Mouse (Mus musculus): Measurements from ENCODE around the gene Mc1r. TPM values are rescaled to one million over a fixed set of nuclear protein-coding genes. Genes with fewer than 3 reads are reported as not detected.
"Not testable (repeated sequence)": the region's sequence is repeated elsewhere in the genome, so short reads cannot be mapped to it uniquely, and the experiment has no call there.

Gene Mc1r
- polyA plus RNA-seq, 1 experiment from 2014 or later = 0.32 TPM

DNA sequence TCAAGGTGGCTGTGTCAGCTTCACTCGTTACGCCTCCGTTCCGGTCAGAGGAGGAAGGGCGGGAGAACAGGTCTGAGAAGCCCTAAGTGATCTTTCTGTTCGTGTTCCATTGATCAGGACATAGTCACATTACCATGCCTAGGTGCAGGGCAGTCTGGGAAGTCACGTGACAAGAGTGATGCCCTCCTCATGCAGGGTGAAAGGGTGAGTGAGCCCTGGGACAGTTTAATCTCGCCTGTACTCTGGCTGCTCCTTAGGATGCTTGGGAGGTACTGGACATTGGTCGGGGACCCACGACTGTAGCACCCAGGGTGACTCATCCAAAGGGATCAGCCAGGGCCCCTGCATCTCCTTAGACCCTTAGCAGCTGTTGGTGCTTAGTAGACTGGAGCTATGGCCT, 39.1 kb downstream of the Mc1r start:
- Histone ChIP-seq H3K27ac (replicated peaks; ENCODE audit: low read depth, low read length) (no peak overlapping the region), H3K4me3 (ENCODE audit: low read depth, low read length) (no peak overlapping the region), H3K9me3 (ENCODE audit: control insufficient read depth, low read length) (no peaks in the 10 kb centered on the region), H3K36me3 (ENCODE audit: control insufficient read depth, insufficient read depth, low read length) (peaks cover 22% of the 10 kb centered on the region; the same call in 1 of the 2 replicates), H3K4me1 (ENCODE audit: control insufficient read depth, insufficient read depth, low read length) (peaks cover 5% of the 10 kb centered on the region), H3K9ac (ENCODE audit: low read depth, low read length) (no peak overlapping the region), H3K4me2 (ENCODE audit: low read depth, low read length) (no peak overlapping the region), H3K27me3 (replicated peaks; ENCODE audit: control insufficient read depth, insufficient read depth, low read length) (no peaks in the 10 kb centered on the region)
- DNase-seq (ENCODE audit: low spot score) (no peak), ATAC-seq (ENCODE audit: low read depth) (no peak)
- 80% methylated on average over 10 of the region's 10 CpGs for WGBS

DNA sequence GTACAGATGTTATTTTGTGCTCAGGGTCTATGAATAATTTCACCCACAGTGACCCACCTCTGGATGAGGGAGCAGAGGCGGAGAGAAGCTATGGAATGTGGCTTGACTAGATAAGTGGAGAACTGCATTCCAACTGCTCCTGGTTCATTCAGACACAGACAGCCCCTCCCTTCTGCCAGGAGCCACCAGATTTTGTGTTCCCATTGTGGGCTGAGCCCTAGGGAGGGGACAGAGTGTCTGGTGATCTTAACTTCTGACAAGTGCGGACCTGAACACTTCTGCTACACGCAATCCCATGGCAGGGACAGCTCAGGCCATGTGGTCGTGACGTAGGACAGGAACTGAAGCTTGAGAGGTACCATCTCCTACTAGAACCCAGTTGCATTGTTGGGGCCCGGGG, 39.9 kb downstream of the Mc1r start:
- no peak overlapping the region for H3K27ac ChIP-seq (replicated peaks; ENCODE audit: low read depth, low read length)

DNA sequence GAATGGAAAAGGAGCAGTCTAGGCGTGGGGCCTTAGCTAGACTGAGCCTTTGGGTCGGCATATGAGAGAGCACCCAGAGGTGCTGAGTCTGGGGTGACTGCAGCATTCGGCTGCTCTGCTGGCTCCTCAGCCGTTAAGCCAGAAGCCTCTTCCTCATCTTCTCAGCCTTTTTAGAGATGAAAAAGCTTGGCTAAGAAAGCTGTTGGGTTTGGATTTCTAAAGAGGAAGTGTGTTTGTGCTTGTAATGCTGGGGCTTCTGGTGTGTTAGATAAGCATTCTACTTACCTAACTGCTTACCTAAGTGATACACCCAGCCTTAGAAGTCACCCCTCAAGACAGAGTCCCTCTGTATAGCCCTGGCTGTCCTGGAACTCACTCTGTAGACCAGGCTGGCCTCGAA, 43.9 kb downstream of the Mc1r start:
- DNase-seq (ENCODE audit: low spot score) (no peak), ATAC-seq (ENCODE audit: low read depth) (no peak)
- no peaks in the 10 kb centered on the region for H3K27me3 ChIP-seq (replicated peaks; ENCODE audit: control insufficient read depth, insufficient read depth, low read length)
- WGBS = 92% methylated on average over 5 of the region's 5 CpGs
- no peaks in the 10 kb centered on the region for H3K9me3 ChIP-seq (ENCODE audit: control insufficient read depth, low read length)
- H3K4me1 ChIP-seq (ENCODE audit: control insufficient read depth, insufficient read depth, low read length) = no peaks in the 10 kb centered on the region
- H3K36me3 ChIP-seq (ENCODE audit: control insufficient read depth, insufficient read depth, low read length) = peaks cover 57% of the 10 kb centered on the region
- no peak overlapping the region for H3K27ac ChIP-seq (replicated peaks; ENCODE audit: low read depth, low read length)
- H3K9ac ChIP-seq (ENCODE audit: low read depth, low read length) = no peak overlapping the region
- H3K4me2 ChIP-seq (ENCODE audit: low read depth, low read length) = no peak overlapping the region
- no peak overlapping the region for H3K4me3 ChIP-seq (ENCODE audit: low read depth, low read length)

More for the DNA sequence above, 39.9 kb downstream of the Mc1r start:
- DNase-seq (ENCODE audit: low spot score) = peak; percentile 35
- Histone ChIP-seq H3K36me3 (ENCODE audit: control insufficient read depth, insufficient read depth, low read length) (peaks cover 22% of the 10 kb centered on the region; the same call in 1 of the 2 replicates), H3K4me3 (ENCODE audit: low read depth, low read length) (no peak overlapping the region), H3K9ac (ENCODE audit: low read depth, low read length) (no peak overlapping the region), H3K4me2 (ENCODE audit: low read depth, low read length) (no peak overlapping the region), H3K4me1 (ENCODE audit: control insufficient read depth, insufficient read depth, low read length) (peaks cover 5% of the 10 kb centered on the region), H3K9me3 (ENCODE audit: control insufficient read depth, low read length) (no peaks in the 10 kb centered on the region), H3K27me3 (replicated peaks; ENCODE audit: control insufficient read depth, insufficient read depth, low read length) (no peaks in the 10 kb centered on the region)
- ATAC-seq (ENCODE audit: low read depth) = no peak
- WGBS = 82% methylated on average over 6 of the region's 6 CpGs

DNA sequence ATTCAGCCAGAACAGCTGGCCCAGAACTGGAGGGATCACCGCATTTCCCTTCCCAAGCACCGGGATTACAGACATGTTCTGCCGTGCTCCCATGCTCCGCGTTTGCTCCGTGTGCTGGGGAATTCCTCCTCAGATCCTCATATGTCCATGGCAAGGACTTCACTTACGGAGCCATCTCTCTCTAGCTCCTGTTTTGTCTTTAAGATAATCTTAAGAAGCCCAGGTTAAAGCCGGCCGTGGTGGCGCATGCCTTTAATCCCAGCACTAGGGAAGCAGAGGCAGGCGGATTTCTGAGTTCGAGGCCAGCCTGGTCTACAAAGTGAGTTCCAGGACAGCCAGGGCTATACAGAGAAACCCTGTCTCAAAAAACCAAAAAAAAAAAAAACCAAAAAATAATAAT, 44.8 kb downstream of the Mc1r start:
- not testable (repeated sequence) for ATAC-seq (ENCODE audit: low read depth); H3K27ac ChIP-seq (replicated peaks; ENCODE audit: low read depth, low read length); H3K9me3 ChIP-seq (ENCODE audit: control insufficient read depth, low read length); H3K4me3 ChIP-seq (ENCODE audit: low read depth, low read length); H3K9ac ChIP-seq (ENCODE audit: low read depth, low read length); H3K27me3 ChIP-seq (replicated peaks; ENCODE audit: control insufficient read depth, insufficient read depth, low read length); DNase-seq (ENCODE audit: low spot score); H3K4me2 ChIP-seq (ENCODE audit: low read depth, low read length); H3K4me1 ChIP-seq (ENCODE audit: control insufficient read depth, insufficient read depth, low read length)
- 95% methylated on average over 12 of the region's 12 CpGs for WGBS
- peaks cover 66% of the 10 kb centered on the region for H3K36me3 ChIP-seq (ENCODE audit: control insufficient read depth, insufficient read depth, low read length)

DNA sequence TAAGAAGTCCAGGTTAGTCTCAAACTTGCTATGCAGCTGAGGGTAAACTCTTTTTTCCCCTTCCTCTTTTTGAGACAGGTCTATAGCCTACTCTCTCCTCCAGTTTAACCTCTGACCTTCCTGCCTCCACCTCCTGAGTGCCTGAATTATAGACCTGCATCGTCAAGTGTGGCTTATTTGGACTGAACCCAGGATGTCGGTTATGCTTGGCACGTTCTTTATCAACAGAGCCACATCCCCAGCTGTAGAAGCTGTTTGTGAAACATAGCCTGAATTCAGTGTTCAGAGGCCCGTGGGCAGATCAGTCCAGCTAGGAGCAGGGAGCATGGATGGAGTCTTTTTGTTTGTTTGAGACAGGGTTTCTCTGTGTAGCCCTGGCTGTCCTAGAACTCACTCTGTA, 45.2 kb downstream of the Mc1r start:
- Histone ChIP-seq H3K9ac (ENCODE audit: low read depth, low read length) (no peak overlapping the region), H3K36me3 (ENCODE audit: control insufficient read depth, insufficient read depth, low read length) (peaks cover 70% of the 10 kb centered on the region)
- 82% methylated on average over 4 of the region's 4 CpGs for WGBS

DNA sequence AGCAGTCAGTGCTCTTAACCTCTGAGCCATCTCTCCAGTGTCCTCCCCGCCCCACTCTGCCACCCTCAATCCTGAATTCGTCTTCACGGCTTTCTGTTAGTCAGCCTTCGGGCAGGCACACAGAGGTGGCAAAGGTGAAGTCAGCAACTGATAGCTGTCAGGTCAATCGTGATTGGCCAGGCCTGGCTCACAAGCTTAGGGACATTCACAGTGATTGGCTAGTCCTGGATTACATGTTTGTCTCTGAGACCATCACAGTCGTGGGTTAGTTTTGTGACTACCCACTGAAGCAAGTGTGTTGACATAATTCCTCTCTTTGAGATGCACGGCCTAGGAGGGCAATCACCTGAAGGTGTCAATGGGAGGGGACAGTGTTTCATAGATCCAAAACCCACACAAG, 46.4 kb downstream of the Mc1r start:
- Histone ChIP-seq H3K36me3 (ENCODE audit: control insufficient read depth, insufficient read depth, low read length) (peaks cover 80% of the 10 kb centered on the region), H3K9ac (ENCODE audit: low read depth, low read length) (no peak overlapping the region), H3K4me2 (ENCODE audit: low read depth, low read length) (no peak overlapping the region), H3K27ac (replicated peaks; ENCODE audit: low read depth, low read length) (no peak overlapping the region), H3K4me1 (ENCODE audit: control insufficient read depth, insufficient read depth, low read length) (no peaks in the 10 kb centered on the region), H3K27me3 (replicated peaks; ENCODE audit: control insufficient read depth, insufficient read depth, low read length) (no peaks in the 10 kb centered on the region), H3K9me3 (ENCODE audit: control insufficient read depth, low read length) (no peaks in the 10 kb centered on the region), H3K4me3 (ENCODE audit: low read depth, low read length) (no peak overlapping the region)
- ATAC-seq (ENCODE audit: low read depth) (no peak), DNase-seq (ENCODE audit: low spot score) (no peak)
- 86% methylated on average over 7 of the region's 7 CpGs for WGBS

More for the DNA sequence above, 45.2 kb downstream of the Mc1r start:
- H3K27ac ChIP-seq (replicated peaks; ENCODE audit: low read depth, low read length) = no peak overlapping the region
- H3K4me1 ChIP-seq (ENCODE audit: control insufficient read depth, insufficient read depth, low read length) = no peaks in the 10 kb centered on the region
- no peak overlapping the region for H3K4me2 ChIP-seq (ENCODE audit: low read depth, low read length)
- no peaks in the 10 kb centered on the region for H3K27me3 ChIP-seq (replicated peaks; ENCODE audit: control insufficient read depth, insufficient read depth, low read length)
- ATAC-seq (ENCODE audit: low read depth) = no peak
- no peak for DNase-seq (ENCODE audit: low spot score)
- H3K9me3 ChIP-seq (ENCODE audit: control insufficient read depth, low read length) = no peaks in the 10 kb centered on the region
- no peak overlapping the region for H3K4me3 ChIP-seq (ENCODE audit: low read depth, low read length)

DNA sequence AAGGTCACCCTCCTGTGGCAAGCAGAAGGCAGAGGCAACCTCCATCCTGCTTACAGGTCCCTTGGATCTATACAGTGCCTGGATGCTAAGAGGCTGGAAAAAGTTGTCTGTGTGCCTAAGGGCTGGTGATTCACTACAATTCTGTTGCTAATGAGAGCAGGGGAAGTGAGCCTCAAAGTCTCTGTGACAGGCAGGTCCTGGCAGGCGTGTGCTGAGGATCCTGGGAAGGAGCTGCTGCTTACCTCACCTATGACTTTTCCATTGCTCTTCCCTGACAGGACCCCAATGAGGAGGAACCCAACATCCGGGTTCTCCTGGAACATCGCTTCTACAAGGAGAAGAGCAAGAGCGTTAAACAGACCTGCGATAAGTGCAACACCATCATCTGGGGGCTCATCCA, 47.0 kb downstream of the Mc1r start:
- no peak overlapping the region for H3K4me2 ChIP-seq (ENCODE audit: low read depth, low read length)
- no peak overlapping the region for H3K9ac ChIP-seq (ENCODE audit: low read depth, low read length)
- 82% methylated on average over 5 of the region's 5 CpGs for WGBS
- no peaks in the 10 kb centered on the region for H3K4me1 ChIP-seq (ENCODE audit: control insufficient read depth, insufficient read depth, low read length)
- no peak for ATAC-seq (ENCODE audit: low read depth)
- no peak overlapping the region for H3K27ac ChIP-seq (replicated peaks; ENCODE audit: low read depth, low read length)
- H3K9me3 ChIP-seq (ENCODE audit: control insufficient read depth, low read length) = no peaks in the 10 kb centered on the region
- no peaks in the 10 kb centered on the region for H3K27me3 ChIP-seq (replicated peaks; ENCODE audit: control insufficient read depth, insufficient read depth, low read length)
- no peak overlapping the region for H3K4me3 ChIP-seq (ENCODE audit: low read depth, low read length)
- DNase-seq (ENCODE audit: low spot score) = peak; percentile 31
- peaks cover 82% of the 10 kb centered on the region for H3K36me3 ChIP-seq (ENCODE audit: control insufficient read depth, insufficient read depth, low read length)

DNA sequence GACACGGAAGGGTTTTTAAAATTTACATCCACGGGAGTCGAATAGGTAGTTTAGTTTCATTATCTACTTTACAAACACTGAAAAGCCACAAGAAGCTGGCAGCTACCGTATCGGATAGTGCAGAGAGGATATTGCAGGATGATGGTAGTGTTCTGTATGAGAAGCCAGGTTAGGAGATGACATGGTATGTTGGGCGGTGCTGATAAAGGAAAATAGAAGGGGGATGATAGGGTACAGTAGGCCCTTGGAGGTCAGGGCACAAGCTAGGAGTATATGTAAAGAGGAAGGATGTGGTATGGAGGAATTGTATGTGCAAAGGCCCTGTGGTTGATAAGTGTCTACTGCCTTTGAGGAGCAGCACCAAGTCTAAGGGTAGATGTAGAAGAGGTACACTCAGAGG, 47.7 kb downstream of the Mc1r start:
- no peaks in the 10 kb centered on the region for H3K9me3 ChIP-seq (ENCODE audit: control insufficient read depth, low read length)
- 93% methylated on average over 6 of the region's 6 CpGs for WGBS
- ATAC-seq (ENCODE audit: low read depth) = no peak
- no peak overlapping the region for H3K9ac ChIP-seq (ENCODE audit: low read depth, low read length)
- H3K4me3 ChIP-seq (ENCODE audit: low read depth, low read length) = no peak overlapping the region
- no peaks in the 10 kb centered on the region for H3K27me3 ChIP-seq (replicated peaks; ENCODE audit: control insufficient read depth, insufficient read depth, low read length)
- no peak overlapping the region for H3K27ac ChIP-seq (replicated peaks; ENCODE audit: low read depth, low read length)
- H3K4me1 ChIP-seq (ENCODE audit: control insufficient read depth, insufficient read depth, low read length) = no peaks in the 10 kb centered on the region
- H3K36me3 ChIP-seq (ENCODE audit: control insufficient read depth, insufficient read depth, low read length) = peaks cover 82% of the 10 kb centered on the region
- DNase-seq (ENCODE audit: low spot score) = no peak
- H3K4me2 ChIP-seq (ENCODE audit: low read depth, low read length) = no peak overlapping the region

All from embryonic facial prominence, embryonic 14.5 days (tissue).